Mouse (Mus musculus) G1E-ER4 (cell line): ENCODE measurements around the gene Fgfr2. TPM values are rescaled to one million over a fixed set of nuclear protein-coding genes. Genes with fewer than 3 reads are reported as not detected.

Source experiments
- GATA1 ChIP-seq: IDR thresholded peaks from one replicate; pipeline ENCODE4 v1.8.0; 2012; ENCODE audit warnings: low read length, inconsistent platforms
- polyA plus RNA-seq: library from polyadenylated mRNA; stranded (reverse); fragments of >175 nt; gene quantifications from 2 replicates; pipeline ENCODE4 v1.2.3, GENCODE M21; 2012

Gene Fgfr2
- polyA plus RNA-seq, 1 experiment = not detected

- no peak for TF ChIP-seq GATA1
Observed at GRCm38 (mm10) chr7:131850579-131850978, 1272.6 kb downstream of the Fgfr2 start.

DNA sequence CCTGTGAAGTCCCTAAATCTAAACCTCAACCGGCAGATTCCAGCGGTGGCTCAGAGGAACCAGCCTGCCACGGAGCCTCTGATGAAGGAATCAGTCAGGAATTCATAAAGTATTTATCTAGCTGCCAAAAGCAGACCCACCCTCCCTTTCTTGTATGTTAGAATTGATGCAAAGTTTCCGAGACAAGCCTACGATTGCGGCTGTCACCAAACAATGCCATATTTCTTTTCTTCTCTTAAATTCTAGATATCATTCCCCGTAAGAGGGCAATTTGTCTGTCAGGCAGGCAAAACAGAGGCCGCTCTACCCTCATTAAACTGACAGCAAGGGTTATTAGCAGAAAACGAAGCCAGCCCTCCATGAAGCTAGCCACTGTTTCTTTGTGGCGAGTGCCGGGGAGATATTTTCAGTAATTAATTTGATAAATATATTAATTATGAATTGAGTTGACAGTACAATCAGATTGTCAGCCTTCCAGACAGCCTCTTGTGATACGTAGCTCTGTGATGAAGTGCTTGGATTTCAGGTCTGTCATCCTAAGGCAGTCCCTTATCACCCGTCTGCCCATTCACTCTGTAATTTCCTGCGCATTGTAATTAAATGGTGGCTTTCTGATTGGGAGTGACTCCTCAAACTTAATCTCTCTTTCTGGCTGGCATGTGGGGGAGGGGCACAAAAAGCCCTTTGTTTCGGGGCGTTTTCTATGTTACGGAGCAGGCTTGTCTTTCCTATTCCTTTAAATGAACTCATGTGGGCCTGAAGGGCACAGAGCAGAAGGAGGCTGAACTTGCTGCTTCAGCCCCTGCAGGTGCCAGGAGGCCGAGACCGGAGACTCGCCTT, 1276.9 kb downstream of the Fgfr2 start:
- no peak for TF ChIP-seq GATA1

GRCm38 (mm10) chr7:131830261-131830660, 1292.9 kb downstream of the Fgfr2 start:
- TF ChIP-seq GATA1 = no peak

DNA sequence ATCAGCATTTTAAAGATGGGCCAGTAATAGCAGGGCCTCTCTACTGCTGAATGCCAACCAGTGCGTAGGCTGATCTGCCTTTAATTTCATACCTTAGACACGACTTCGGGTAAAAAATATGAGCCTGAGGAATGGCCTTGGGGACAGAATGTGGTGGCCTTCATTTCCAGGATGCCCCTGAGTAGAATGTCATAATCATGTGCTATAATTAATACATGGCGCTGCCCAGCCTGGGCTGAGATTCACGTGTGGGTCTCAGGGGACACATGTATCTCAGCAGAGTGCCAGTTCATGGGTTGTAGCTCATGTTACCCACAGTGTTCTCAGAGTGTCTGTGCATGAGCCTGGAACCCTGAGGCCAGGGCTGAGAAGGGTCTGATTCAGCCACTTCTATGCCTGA, 1296.3 kb downstream of the Fgfr2 start:
- TF ChIP-seq GATA1 = no peak

DNA sequence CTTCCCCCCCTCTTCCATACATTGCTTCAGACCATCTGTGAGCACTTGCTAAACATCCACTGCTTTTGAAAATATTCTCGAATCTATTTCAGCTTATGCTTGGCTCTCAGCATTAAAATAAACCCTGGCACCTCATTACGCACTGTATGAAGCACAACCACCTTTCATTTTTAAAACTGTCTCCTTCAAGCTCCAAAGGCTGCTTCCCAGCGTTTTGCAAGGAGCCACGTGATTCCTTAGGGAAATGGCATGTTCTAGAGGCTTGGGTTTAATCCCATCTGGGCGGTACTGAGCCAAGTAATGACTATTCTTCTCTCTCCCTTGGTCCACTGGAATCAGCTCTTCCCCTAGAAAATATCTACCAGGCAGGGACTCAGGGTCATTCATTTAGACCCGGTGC, 1305.2 kb downstream of the Fgfr2 start:
- no peak for TF ChIP-seq GATA1

DNA sequence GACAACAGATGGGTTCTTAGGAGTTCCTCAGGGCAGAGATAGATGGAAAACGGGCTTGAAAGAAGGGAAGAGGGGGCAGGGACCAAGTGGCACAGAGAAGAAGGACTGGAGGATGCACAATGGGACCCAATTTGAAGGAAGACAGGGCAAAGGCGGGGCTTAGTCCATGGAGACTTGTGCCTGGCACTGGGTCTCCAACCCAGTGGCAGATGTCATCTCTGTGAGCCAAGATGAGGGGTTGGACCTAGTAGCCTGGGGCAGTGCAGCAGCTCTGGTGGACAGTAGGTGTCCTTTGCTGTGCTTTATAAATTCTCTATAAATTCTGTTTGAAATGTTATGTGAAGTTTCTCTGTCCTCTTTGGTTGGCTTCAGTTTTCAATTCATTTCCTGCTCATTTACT, 1306.5 kb downstream of the Fgfr2 start:
- TF ChIP-seq GATA1 = no peak

DNA sequence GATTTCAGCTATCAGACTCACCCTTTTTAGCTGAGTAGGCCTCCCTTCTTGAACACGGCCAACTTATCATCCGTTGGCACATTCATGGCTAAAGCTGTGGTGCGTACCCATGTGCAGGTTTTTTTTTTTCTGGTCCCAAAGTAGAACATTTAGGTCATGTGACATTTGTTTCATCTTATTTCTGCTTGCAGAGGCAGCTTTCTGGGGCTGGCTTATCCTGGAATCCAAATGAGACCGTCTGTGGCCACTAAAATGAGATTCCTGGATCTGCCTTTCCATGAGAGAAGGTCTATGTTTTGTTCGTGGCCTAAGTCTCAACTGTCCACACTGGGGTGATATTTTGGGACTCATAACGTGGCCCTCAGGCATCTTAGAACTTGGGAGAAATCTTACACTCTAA, 1311.0 kb downstream of the Fgfr2 start:
- TF ChIP-seq GATA1 = no peak

DNA sequence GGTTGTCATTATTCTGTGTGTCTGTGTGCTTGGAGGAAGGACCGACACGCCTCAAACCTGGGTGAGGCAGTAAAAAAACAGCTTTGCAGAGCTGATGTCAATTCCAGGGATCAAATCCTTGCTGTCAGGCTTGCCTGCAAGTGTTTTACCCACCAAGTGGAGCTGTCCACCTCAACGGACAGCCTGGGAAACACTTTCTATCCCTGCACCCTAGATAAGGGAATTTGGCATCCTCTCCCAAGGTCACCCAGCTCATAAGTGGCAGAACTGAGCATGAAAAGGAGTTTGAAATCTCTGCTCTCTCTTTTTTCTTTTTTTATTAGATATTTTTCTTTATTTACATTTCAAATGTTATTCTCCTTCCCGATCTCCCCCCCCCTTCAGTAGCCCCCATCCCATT, 1312.2 kb downstream of the Fgfr2 start:
- TF ChIP-seq GATA1 = no peak

DNA sequence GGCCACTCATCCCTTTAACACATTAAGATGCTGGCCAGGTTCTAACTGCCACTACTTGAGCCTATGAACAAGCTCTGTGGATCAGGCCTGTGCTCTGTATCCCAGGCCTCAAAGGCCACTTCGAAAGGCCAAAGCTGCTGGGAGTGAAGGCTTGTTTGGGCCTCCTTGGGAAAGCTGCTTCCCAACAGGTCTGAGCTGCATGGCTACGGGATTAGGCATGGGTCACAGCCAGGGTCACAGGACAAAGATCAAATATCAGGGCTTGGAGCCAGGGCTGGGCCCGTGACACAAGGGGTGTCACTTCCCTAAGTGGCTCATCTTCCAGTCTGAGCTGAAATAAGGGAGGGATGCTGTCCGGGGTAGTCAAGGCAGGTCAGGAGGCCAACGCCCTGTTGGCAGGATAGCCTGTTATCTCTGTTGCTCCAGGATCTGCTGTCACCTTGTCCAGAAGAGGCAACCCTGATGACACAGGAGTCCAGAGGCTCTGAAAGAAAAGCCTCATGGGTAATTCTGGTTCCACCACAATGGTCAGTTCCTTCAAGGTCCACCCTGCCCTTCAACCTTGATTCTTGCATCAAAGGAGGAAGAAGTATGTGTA, 1313.5 kb downstream of the Fgfr2 start:
- no peak for TF ChIP-seq GATA1

- TF ChIP-seq GATA1 = no peak
Observed at GRCm38 (mm10) chr7:131807257-131807656, 1315.9 kb downstream of the Fgfr2 start.

GRCm38 (mm10) chr7:131805525-131806202, 1317.5 kb downstream of the Fgfr2 start:
- no peak for TF ChIP-seq GATA1

GRCm38 (mm10) chr7:131800416-131801045, 1322.6 kb downstream of the Fgfr2 start:
- TF ChIP-seq GATA1 = no peak

- no peak for TF ChIP-seq GATA1
Observed at GRCm38 (mm10) chr7:131797161-131797560, 1326.0 kb downstream of the Fgfr2 start.

DNA sequence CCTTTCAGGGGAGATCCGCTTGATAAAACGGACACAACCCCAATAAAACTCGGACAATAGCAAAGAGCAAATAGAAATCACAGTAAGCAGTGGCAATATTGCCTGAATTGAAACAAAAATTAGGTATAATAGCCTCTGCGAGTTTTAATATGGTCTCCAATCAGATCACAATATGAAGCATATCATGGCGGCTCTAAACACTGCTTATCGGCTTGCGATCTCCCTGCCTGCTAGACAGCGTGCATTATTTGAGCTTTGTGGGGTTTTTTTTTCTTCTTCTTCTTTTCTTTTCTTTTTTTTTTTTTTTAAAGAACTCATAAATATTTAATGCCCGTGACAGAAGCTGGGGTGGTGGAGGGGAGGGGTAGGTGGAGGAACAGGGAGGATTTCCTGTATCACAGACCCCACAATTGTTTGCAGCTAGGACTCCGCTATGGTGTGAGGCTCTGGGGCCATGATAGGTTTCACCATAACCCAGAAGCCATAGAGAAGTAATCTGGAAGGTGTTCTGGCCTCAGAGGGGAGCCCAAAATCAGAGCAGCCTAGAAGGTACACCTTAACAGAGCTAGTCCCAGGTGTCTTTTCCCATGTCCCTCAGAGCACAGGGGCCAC, 1334.4 kb downstream of the Fgfr2 start:
- no peak for TF ChIP-seq GATA1

GRCm38 (mm10) chr7:131785721-131786120, 1337.4 kb downstream of the Fgfr2 start:
- no peak for TF ChIP-seq GATA1
